Mouse (Mus musculus) liver, postnatal 0 days (tissue): ENCODE data around the gene Emilin1.

Experiments used
- CTCF ChIP-seq: sonication (generic); IDR thresholded peaks from 2 replicates; pipeline ENCODE4 v1.5.1; 2016; ENCODE audit warnings: antibody characterized with exemption, low read depth
- EP300 ChIP-seq: IDR thresholded peaks from 2 replicates; pipeline ENCODE4 v1.6.1; 2016; ENCODE audit warnings: antibody characterized with exemption, low read depth, mild to moderate bottlenecking

GRCm38 (mm10) chr5:30963916-30964315, 50.7 kb downstream of the Emilin1 start:
- TF ChIP-seq CTCF: no peak
- TF ChIP-seq EP300: no peak
